Mouse (Mus musculus) layer of hippocampus, adult 11-12 months (tissue): ENCODE data around the gene BC003965.
A peak's percentile ranks its signal among the peaks of the same experiment; 100 is the strongest.

Source experiments
- DNase-seq: peaks from one replicate; pipeline ENCODE4 v3.0.0; 2022; ENCODE audit warnings: low spot score

BC003965 gene

DNA sequence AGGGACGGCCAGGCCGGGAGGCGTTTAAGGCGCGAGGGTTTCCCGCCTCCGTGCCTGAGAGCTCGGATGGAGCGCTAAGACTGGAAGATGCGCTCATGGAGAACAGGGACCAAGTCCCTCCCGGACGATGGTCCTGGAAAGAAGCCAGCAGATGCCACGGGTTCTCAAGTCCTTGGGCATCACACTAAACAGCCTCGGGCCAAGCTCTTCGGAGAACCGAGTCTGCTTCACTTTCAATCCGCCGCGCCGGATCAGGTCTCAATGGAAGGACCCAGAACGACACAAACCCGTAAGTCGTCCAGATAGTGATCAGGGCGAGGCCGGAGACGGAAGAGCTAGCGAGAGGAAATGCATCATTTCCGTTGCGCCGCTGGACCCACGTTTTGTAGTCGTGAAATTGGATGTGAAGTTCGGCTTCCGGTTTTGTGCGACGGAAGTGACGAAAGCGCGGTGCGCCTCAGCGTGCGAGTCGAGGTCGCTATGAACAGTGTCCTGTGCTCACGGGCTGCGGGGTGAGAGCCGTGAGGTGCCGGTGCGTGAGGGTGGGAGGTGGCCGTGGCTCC is at the start of gene BC003965:
Gene BC003965 (plus strand): TSS at position 426 of the 563 bp plus-strand sequence.
- peak; percentile 98 for DNase-seq

- no peak for DNase-seq
These were observed 48.7 kb upstream of the BC003965 start for GRCm38 (mm10) chr17:25135622-25136021.

DNA sequence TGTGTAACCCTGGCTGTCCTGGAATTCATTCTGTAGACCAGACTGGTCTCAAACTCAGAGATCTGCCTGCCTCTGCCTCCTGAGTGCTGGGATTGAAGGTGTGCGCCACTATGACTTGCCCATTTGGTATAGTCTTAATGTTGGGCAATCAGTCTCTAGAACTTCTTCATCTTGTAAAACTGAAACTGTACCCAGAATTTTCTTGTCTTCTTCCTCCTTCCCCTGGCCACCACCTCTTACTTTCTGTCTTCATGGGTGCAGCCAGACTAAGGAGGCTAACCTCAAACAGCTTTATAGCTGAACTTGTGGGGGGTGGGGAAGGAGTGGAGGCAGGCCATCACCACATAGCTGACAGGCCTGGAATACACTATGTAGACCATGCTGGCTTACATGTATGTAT is 45.6 kb upstream of the BC003965 start:
- no peak for DNase-seq

DNA sequence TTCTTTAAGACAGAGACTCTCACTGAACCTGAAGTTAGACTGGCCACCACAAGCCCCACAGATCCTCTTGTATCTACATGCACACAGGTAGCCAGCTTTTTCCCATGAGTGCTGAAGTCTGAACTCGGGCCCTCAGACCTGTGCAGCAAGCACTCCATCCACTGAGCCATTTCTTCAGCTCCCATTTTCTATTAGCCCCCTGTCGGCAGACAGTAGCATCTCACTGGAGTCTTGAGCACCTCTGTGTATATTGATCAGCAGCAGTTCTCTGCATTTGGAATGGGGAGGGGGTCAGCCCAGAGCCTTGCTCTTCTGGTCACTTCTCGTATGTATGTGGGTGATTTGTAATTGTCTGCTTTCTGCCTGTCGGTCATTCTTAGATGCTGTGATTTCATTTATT is 44.4 kb upstream of the BC003965 start:
- DNase-seq: no peak

GRCm38 (mm10) chr17:25162161-25162560 is 22.2 kb upstream of the BC003965 start, which contains the start of gene Ccdc154:
Gene Ccdc154 (plus strand): TSS chr17:25162461.
- DNase-seq: no peak

DNA sequence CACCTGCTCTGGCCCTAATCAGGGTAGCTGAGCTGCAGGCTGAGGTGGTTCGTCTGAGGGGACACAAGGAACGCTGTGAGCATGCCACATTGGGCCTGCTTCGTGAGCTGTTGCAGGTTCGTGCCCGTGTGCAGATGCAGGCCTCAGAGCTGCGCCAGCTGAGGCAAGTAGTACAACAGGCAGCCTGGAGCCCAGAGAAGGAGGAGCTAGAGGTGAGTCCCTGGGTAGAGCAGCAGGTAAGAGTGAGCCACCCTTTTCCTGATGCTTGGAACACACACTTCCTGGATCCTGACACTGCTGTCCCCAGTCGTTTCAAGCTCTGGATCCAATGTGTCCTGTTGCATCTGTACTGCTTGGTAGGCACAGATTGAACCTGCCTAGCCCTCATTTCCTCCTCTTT is 21.0 kb upstream of the BC003965 start:
- no peak for DNase-seq

GRCm38 (mm10) chr17:25164770-25165169 is 19.6 kb upstream of the BC003965 start:
- DNase-seq: no peak

GRCm38 (mm10) chr17:25165970-25166671 is 18.2 kb upstream of the BC003965 start:
- no peak for DNase-seq

- no peak for DNase-seq
These were observed 14.6 kb upstream of the BC003965 start for GRCm38 (mm10) chr17:25169706-25170105.

GRCm38 (mm10) chr17:25172558-25172957 is 11.8 kb upstream of the BC003965 start:
- DNase-seq: no peak

GRCm38 (mm10) chr17:25175411-25175810 is 8.9 kb upstream of the BC003965 start, which contains the start of gene Gm38655:
Gene Gm38655 (minus strand): TSS chr17:25175471.
- DNase-seq: no peak

GRCm38 (mm10) chr17:25183232-25183631 is 1.1 kb upstream of the BC003965 start:
- DNase-seq: no peak

- DNase-seq: no peak
These were observed 607 bp downstream of the BC003965 start for GRCm38 (mm10) chr17:25184961-25185360.

- no peak for DNase-seq
These were observed 3.4 kb downstream of the BC003965 start for GRCm38 (mm10) chr17:25187784-25188149.

DNA sequence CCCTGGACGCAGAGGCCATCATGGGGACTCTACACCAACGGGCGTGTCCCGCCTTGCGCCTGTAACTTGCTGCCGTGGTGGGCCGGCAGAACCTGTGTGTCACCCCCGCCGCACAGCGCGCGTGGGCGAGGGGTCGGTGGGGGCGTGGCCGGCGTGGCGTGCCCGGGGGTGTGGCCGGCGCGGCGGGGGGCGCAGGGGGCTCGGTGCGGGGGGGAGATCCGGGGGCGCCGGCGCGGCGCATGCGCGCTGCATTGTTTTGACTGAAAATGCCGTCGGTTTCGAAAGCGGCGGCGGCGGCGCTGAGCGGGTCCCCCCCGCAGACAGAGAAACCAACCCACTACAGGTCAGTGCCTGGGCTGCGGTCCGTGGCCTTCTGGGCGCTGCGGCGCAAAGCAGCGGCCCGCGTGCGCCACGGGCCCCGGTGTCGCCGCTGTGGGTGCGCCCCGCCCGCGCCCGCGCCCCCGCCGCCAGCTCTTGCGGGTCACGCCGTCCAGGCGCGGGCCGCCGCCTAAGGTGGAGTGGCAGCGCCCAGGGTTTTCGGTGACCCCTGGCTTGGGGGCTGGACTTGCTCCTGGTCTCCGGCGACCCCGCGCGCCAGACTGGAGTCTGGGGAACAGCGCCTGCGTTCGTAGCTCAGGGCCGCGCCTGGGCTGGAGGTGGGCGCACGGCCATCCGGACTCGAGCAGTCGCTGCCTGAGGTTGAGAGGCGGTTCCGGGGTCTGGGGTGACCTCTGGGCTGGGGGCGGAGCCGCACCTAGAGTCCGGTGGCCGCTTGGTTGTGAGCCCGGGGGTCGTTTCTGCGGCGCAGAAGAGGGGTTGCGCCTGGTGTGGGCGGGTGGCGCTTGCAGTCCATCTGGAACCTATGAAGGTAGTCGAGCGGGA is 4.0 kb downstream of the BC003965 start, which contains the start of gene Unkl:
Gene Unkl (plus strand): TSS at position 248 of the 882 bp plus-strand sequence.
- peak; percentile 61 for DNase-seq

GRCm38 (mm10) chr17:25189091-25189490 is 4.7 kb downstream of the BC003965 start:
- no peak for DNase-seq

- no peak for DNase-seq
These were observed 18.0 kb downstream of the BC003965 start for GRCm38 (mm10) chr17:25202401-25202800.

- peak; percentile 51 for DNase-seq
These were observed 25.7 kb downstream of the BC003965 start for GRCm38 (mm10) chr17:25210006-25210405.

DNA sequence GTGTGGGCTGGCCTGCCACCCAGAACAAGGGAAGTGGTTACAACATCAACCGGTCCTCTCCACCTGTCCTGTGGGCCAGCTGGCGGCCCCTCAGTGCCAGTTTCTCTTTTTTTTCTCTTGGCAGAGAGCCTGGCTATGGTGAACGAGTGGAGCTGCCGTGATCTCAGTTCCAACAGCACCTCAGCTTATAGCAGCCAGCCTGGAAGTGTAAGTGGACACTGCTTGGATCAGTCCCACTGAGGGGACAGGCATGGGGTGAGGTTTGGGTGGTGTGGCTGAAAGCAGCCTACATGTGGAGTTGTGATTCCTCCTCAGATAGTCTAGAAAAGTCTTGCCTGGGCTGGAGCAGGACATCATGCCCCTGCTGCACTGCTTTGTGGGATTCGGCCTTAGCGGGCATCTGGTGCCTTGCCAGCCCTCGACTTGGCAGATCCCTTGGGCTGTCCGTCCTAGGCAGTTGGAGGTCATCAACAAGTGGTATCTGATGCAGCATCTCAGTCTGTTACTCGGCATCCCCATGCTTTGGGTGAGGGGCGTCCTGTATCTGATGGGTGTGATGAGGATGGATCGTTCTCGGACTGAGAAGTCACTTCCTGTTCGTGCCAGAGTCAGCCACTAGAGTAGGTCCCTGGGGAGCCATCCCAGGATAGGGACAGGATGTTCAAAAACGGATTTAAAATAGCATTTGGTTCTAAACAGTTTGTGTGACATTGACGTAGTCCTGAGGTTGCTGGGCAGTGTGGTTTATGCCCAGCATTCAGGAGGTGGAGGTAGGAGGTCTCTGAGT is 26.5 kb downstream of the BC003965 start:
- DNase-seq: no peak

GRCm38 (mm10) chr17:25211705-25212104 is 27.4 kb downstream of the BC003965 start:
- no peak for DNase-seq

DNA sequence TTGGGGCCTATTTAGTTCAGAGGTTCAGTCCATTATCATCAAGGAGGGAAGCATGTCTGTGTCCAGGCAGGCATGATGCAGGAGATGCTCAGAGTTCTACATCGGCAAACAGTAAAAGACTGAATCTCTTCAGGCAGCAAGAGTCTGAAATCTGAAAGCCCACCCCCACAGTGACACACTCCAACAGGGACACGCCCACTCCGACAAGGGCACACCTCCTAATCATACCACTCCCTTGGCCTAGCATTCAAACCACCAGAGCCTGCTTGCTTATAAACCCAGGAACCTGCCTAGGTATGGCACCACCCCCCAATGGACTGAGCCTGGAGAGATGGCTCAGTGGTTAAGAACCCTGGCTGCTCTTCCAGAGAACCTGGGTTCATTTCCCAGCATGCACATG is 31.1 kb downstream of the BC003965 start:
- no peak for DNase-seq

DNA sequence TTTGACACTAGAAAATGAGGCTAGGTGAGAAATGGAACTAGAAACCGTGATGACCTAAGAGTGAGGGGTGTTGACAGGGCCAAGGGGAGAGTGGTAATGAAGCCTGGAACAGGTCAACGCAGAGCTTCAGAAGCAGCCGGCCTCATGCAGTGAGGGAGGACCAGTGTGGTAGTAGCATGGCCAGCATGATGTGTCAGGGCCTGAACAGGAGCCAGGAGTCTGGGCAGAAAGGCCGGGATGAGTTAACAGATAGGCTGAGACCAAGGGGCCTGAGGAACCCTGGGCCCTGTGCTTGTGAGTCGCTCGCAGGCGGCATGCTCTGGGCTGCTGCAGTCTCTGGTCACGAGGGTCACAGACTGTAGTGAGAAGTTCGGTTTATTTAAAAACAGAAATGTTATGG is 34.6 kb downstream of the BC003965 start:
- no peak for DNase-seq
